Mouse (Mus musculus) retina, postnatal 1 day (tissue): ENCODE measurements around the gene Grik4.
A peak's percentile ranks its signal among the peaks of the same experiment; 100 is the strongest.

Source experiments
- DNase-seq: peaks from one replicate; pipeline ENCODE4 v3.0.0-alpha.2; 2012

Grik4 gene

GRCm38 (mm10) chr9:42649872-42650271 is 294.4 kb downstream of the Grik4 start:
- DNase-seq, result no peak

- DNase-seq, result no peak
Observed at GRCm38 (mm10) chr9:42648051-42648450, 296.2 kb downstream of the Grik4 start.

- no peak for DNase-seq
Observed at GRCm38 (mm10) chr9:42647596-42647995, 296.7 kb downstream of the Grik4 start.

GRCm38 (mm10) chr9:42646821-42647220 is 297.5 kb downstream of the Grik4 start:
- peak; percentile 20 for DNase-seq

GRCm38 (mm10) chr9:42645161-42645560 is 299.1 kb downstream of the Grik4 start:
- no peak for DNase-seq

GRCm38 (mm10) chr9:42642821-42643220 is 301.5 kb downstream of the Grik4 start:
- DNase-seq, result no peak

- no peak for DNase-seq
Observed at GRCm38 (mm10) chr9:42641550-42642117, 302.7 kb downstream of the Grik4 start.

GRCm38 (mm10) chr9:42636446-42636845 is 307.8 kb downstream of the Grik4 start:
- DNase-seq, result no peak

- DNase-seq, result no peak
Observed at GRCm38 (mm10) chr9:42631479-42631878, 312.8 kb downstream of the Grik4 start.

GRCm38 (mm10) chr9:42627634-42628033 is 316.7 kb downstream of the Grik4 start:
- DNase-seq, result no peak

- no peak for DNase-seq
Observed at GRCm38 (mm10) chr9:42627146-42627545, 317.1 kb downstream of the Grik4 start.

- peak; percentile 73 for DNase-seq
Observed at GRCm38 (mm10) chr9:42626226-42626775, 318.0 kb downstream of the Grik4 start.

GRCm38 (mm10) chr9:42614409-42614808 is 329.9 kb downstream of the Grik4 start:
- DNase-seq, result no peak

GRCm38 (mm10) chr9:42613827-42614226 is 330.5 kb downstream of the Grik4 start:
- no peak for DNase-seq

GRCm38 (mm10) chr9:42612482-42612991 is 331.8 kb downstream of the Grik4 start:
- no peak for DNase-seq

GRCm38 (mm10) chr9:42601445-42601844 is 342.8 kb downstream of the Grik4 start:
- DNase-seq, result peak; percentile 43

- no peak for DNase-seq
Observed at GRCm38 (mm10) chr9:42597525-42597924, 346.8 kb downstream of the Grik4 start.

- no peak for DNase-seq
Observed at GRCm38 (mm10) chr9:42578511-42578910, 365.8 kb downstream of the Grik4 start.

- DNase-seq, result no peak
Observed at GRCm38 (mm10) chr9:42578106-42578505, 366.2 kb downstream of the Grik4 start.

GRCm38 (mm10) chr9:42573616-42574350 is 370.5 kb downstream of the Grik4 start:
- DNase-seq, result peak; percentile 53

- peak; percentile 88 for DNase-seq
Observed at GRCm38 (mm10) chr9:42573180-42573579, 371.1 kb downstream of the Grik4 start.

GRCm38 (mm10) chr9:42565921-42566320 is 378.4 kb downstream of the Grik4 start:
- no peak for DNase-seq

GRCm38 (mm10) chr9:42555186-42555585 is 389.1 kb downstream of the Grik4 start:
- no peak for DNase-seq

GRCm38 (mm10) chr9:42550116-42550515 is 394.2 kb downstream of the Grik4 start:
- DNase-seq, result peak; percentile 88
